ENCODE assay signal across 8 mouse cellular contexts in the genomic region with DNA sequence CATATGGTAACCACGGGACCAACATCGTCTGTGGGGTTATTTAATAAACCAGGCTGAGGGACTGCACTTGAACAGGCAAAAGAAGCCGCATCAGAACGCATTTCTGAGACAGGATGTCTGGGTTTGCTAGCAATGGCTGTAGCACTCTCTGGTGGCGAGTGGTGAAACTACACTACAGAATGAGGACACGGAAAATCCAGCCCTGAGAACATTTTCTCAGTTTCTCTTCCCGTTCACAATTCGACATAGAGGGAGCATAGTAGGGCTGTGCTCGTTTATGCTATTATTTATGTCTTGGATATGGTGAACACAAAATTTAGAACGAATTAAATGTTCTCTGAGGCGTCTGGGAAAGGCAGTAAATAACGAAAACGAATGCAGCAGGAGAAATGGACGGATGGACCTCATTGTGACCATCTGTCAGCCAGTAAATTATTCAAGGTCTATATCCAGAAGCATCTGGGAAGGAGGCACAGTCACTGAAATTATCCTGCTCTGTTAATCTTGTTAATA. TPM values are rescaled to one million over a fixed set of nuclear protein-coding genes. Genes with fewer than 3 reads are reported as not detected.
DNase-seq lines count a peak whose midpoint lies in the region; ATAC-seq lines count a peak whose summit lies in the region.

No protein-coding gene starts in this region.

- H3K27ac ChIP-seq in forebrain, embryonic 16.5 days (ENCODE audit: low read length), result peak overlapping the region; percentile 70
- H3K27ac ChIP-seq in neural tube, embryonic 14.5 days (ENCODE audit: low read depth, low read length), result 0 out of 2 replicates have a peak overlapping the region, but pooled peaks have one; percentile 48

- DNase-seq in Muller cell, postnatal 12 days (ENCODE audit: inconsistent ontology term), result peak; percentile 67
- peak; percentile 84 for DNase-seq in heart, postnatal 4 days
- peak; percentile 74 to 92 for DNase-seq in layer of hippocampus, adult 18-20 months (ENCODE audit: low spot score in 2 of 2)
- DNase-seq in lung, adult 18-20 months, result peak; percentile 44 to 60
- peak; percentile 26 for DNase-seq in urinary bladder, postnatal 10 days (ENCODE audit: low spot score)

- H3K27me3 ChIP-seq in forebrain, embryonic 16.5 days (replicated peaks; ENCODE audit: control insufficient read depth, insufficient read depth, low read length), result no peaks in the 10 kb centered on the region
- no peaks in the 10 kb centered on the region for H3K27me3 ChIP-seq in neural tube, embryonic 14.5 days (ENCODE audit: control insufficient read depth, insufficient read depth, low read length)

- H3K36me3 ChIP-seq in forebrain, embryonic 16.5 days (ENCODE audit: control insufficient read depth, insufficient read depth), result no peaks in the 10 kb centered on the region
- no peaks in the 10 kb centered on the region for H3K36me3 ChIP-seq in neural tube, embryonic 14.5 days (ENCODE audit: control insufficient read depth, insufficient read depth, low read length)

- H3K9ac ChIP-seq in forebrain, embryonic 16.5 days (replicated peaks; ENCODE audit: low read depth, low read length), result no peak overlapping the region
- no peak overlapping the region; the same call in 1 of the 2 replicates for H3K9ac ChIP-seq in neural tube, embryonic 14.5 days (replicated peaks; ENCODE audit: low read depth, low read length)

- 7% methylated on average over 14 of the region's 14 CpGs for WGBS in forebrain, embryonic 16.5 days
- WGBS in neural tube, embryonic 14.5 days, result 2% methylated on average over 14 of the region's 14 CpGs

- H3K4me2 ChIP-seq in forebrain, embryonic 16.5 days (ENCODE audit: low read length), result peak overlapping the region; percentile 45
- peak overlapping the region; percentile 30 for H3K4me2 ChIP-seq in neural tube, embryonic 14.5 days (ENCODE audit: low read depth, low read length)

- no peaks in the 10 kb centered on the region for H3K9me3 ChIP-seq in forebrain, embryonic 16.5 days (ENCODE audit: control insufficient read depth, low read length)
- no peaks in the 10 kb centered on the region for H3K9me3 ChIP-seq in neural tube, embryonic 14.5 days (ENCODE audit: control insufficient read depth, low read length)

- H3K4me1 ChIP-seq in forebrain, embryonic 16.5 days (replicated peaks; ENCODE audit: control insufficient read depth, insufficient read depth, low read length), result peaks cover 13% of the 10 kb centered on the region
- H3K4me1 ChIP-seq in neural tube, embryonic 14.5 days (ENCODE audit: control insufficient read depth, insufficient read depth, low read length), result peaks cover 5% of the 10 kb centered on the region; the same call in 1 of the 2 replicates

- H3K4me3 ChIP-seq in forebrain, embryonic 16.5 days (replicated peaks; ENCODE audit: low read length), result peak overlapping the region; percentile 26
- peak overlapping the region; percentile 13; the same call in 1 of the 2 replicates for H3K4me3 ChIP-seq in neural tube, embryonic 14.5 days (ENCODE audit: low read depth, low read length)

- peak; percentile 74 for ATAC-seq in cerebellum, adult (ENCODE audit: insufficient number of reproducible peaks, low FRiP score, low TSS enrichment)
- peak; percentile 75 for ATAC-seq in forebrain, embryonic 16.5 days
- peak; percentile 81 for ATAC-seq in neural tube, embryonic 14.5 days (ENCODE audit: low read depth)

RNA-seq across cellular contexts. Expression of a gene that starts 48.8 kb away (rescaled TPM):
- not detected in 2 replicates for polyA plus RNA-seq in forebrain, embryonic 16.5 days (2015; fragmentation: Nextera tagmentation; extraction: Ambion mirVana)
- not detected for total RNA-seq in heart, postnatal 4 days (2021)
- not detected for total RNA-seq in layer of hippocampus, adult 18-20 months (2021)
- 0.30 TPM in 1 of 2 replicates, not detected in the other for polyA plus RNA-seq in neural tube, embryonic 14.5 days (2014; fragmentation: Nextera tagmentation; extraction: Ambion mirVana)

Comparison
In these comparisons a context has a peak if more than half of its experiments do, and no peak if none do; other contexts are left out.
1. Peak in every context shown above with its lines: DNase-seq, ATAC-seq, H3K4me3 ChIP-seq and H3K27ac ChIP-seq.
2. DNase-seq: peak in every context shown above with its lines; median percentile 84 in heart, postnatal 4 days; 83 in layer of hippocampus, adult 18-20 months; 67 in Muller cell, postnatal 12 days; 52 in lung, adult 18-20 months; 26 in urinary bladder, postnatal 10 days.